Mouse (Mus musculus) forebrain, embryonic 16.5 days (tissue): ENCODE measurements around the gene Gp1bb. TPM values are rescaled to one million over a fixed set of nuclear protein-coding genes. Genes with fewer than 3 reads are reported as not detected.

Experiments used
- ATAC-seq: fragments of 200-750 bp; cut with Nextera tagmentation; 2 replicates; pipeline ENCODE4 v1.8.0; 2017; ENCODE audit warnings: mild to moderate bottlenecking, moderate library complexity
- H3K27ac ChIP-seq: fragments of 300-500 bp; sonication (generic); 2 replicates; pipeline ENCODE4 v1.5.1; 2014; ENCODE audit warnings: low read length, control low read depth
- H3K27me3 ChIP-seq: fragments of 300-500 bp; sonication (generic); replicated peaks from 2 replicates; pipeline ENCODE4 v1.6.1; 2014; ENCODE audit warnings: low read length; ENCODE audit not compliant: control insufficient read depth, insufficient read depth
- H3K36me3 ChIP-seq: fragments of 300-500 bp; sonication (generic); 2 replicates; pipeline ENCODE4 v1.6.1; 2014; ENCODE audit not compliant: control insufficient read depth, insufficient read depth
- H3K4me1 ChIP-seq: fragments of 300-500 bp; sonication (generic); replicated peaks from 2 replicates; pipeline ENCODE4 v1.6.1; 2014; ENCODE audit warnings: low read length; ENCODE audit not compliant: control insufficient read depth, insufficient read depth
- H3K4me2 ChIP-seq: fragments of 300-500 bp; sonication (generic); 2 replicates; pipeline ENCODE4 v1.6.1; 2014; ENCODE audit warnings: mild to moderate bottlenecking, low read length, control low read depth
- H3K4me3 ChIP-seq: fragments of 300-500 bp; sonication (generic); replicated peaks from 2 replicates; pipeline ENCODE4 v1.5.1; 2014; ENCODE audit warnings: mild to moderate bottlenecking, low read length, control low read depth
- H3K9ac ChIP-seq: fragments of 300-500 bp; sonication (generic); replicated peaks from 2 replicates; pipeline ENCODE4 v1.6.1; 2014; ENCODE audit warnings: low read depth, low read length, control low read depth
- H3K9me3 ChIP-seq: fragments of 300-500 bp; sonication (generic); 2 replicates; pipeline ENCODE4 v1.6.1; 2016; ENCODE audit warnings: low read length; ENCODE audit not compliant: control insufficient read depth
- WGBS: fragments of 180-500 bp; shearing (Covaris S2); extraction: QIAGEN DNeasy Blood & Tissue Kit; methylation state at CpG from one replicate; pipeline ENCODE4 v1.1.7; 2014; 5-methylcytosine and 5-hydroxymethylcytosine counted together
- polyA plus RNA-seq: library from polyadenylated mRNA; unstranded; fragments of >200 nt; fragmentation: Nextera tagmentation; extraction: Ambion mirVana; gene quantifications from 2 replicates; pipeline ENCODE4 v1.2.1, GENCODE M21; 2015

Gene Gp1bb
- polyA plus RNA-seq, 1 experiment from 2014 or later, result 8.0 TPM

GRCm38 (mm10) chr16:18642897-18643296 lies 20.7 kb upstream of the Gp1bb start:
- Histone ChIP-seq H3K4me3 (no peak overlapping the region), H3K9ac (no peak overlapping the region), H3K27ac (no peak overlapping the region), H3K4me1 (no peaks in the 10 kb centered on the region), H3K36me3 (no peaks in the 10 kb centered on the region), H3K4me2 (no peak overlapping the region), H3K9me3 (no peaks in the 10 kb centered on the region), H3K27me3 (no peaks in the 10 kb centered on the region)
- ATAC-seq, result no peak
- WGBS, result 77% methylated on average over 4 of the region's 4 CpGs

DNA sequence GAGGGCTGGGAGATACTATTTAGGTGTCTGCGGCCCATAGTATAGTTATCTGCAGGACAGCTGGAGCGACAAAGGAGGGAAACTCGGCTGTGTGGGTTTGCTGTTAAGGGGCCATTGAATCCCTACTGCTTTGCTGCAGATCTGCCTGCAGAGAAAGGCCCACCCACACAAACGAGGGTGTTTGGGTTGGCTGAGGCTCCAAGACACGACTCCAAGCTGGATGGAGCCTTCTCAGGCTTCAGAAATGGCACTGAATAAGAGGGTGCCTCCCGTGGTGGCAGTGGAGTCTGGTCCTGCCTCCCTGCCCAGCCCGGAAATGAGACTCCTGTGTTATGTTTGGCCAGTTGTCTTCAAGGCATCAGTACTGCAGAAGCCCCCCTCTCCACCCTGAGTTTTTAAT lies 20.1 kb upstream of the Gp1bb start:
- H3K27me3 ChIP-seq, result no peaks in the 10 kb centered on the region
- no peaks in the 10 kb centered on the region for H3K36me3 ChIP-seq
- no peaks in the 10 kb centered on the region for H3K9me3 ChIP-seq
- no peak overlapping the region for H3K4me3 ChIP-seq
- H3K9ac ChIP-seq, result no peak overlapping the region
- no peak overlapping the region for H3K4me2 ChIP-seq
- H3K4me1 ChIP-seq, result no peaks in the 10 kb centered on the region
- ATAC-seq, result no peak
- WGBS, result 56% methylated on average over 7 of the region's 7 CpGs
- no peak overlapping the region for H3K27ac ChIP-seq

- Histone ChIP-seq H3K4me2 (no peak overlapping the region), H3K9me3 (no peaks in the 10 kb centered on the region), H3K27me3 (no peaks in the 10 kb centered on the region), H3K36me3 (no peaks in the 10 kb centered on the region), H3K4me3 (no peak overlapping the region), H3K27ac (no peak overlapping the region), H3K9ac (no peak overlapping the region), H3K4me1 (no peaks in the 10 kb centered on the region)
- ATAC-seq, result no peak
- 85% methylated on average over 1 of the region's 1 CpGs for WGBS
Observed at GRCm38 (mm10) chr16:18639382-18639929, 17.3 kb upstream of the Gp1bb start.

GRCm38 (mm10) chr16:18638396-18638795 lies 16.2 kb upstream of the Gp1bb start:
- H3K27ac ChIP-seq, result no peak overlapping the region
- H3K36me3 ChIP-seq, result no peaks in the 10 kb centered on the region
- ATAC-seq, result no peak
- no peak overlapping the region for H3K4me3 ChIP-seq
- H3K4me1 ChIP-seq, result no peaks in the 10 kb centered on the region
- 56% methylated on average over 2 of the region's 2 CpGs for WGBS
- no peaks in the 10 kb centered on the region for H3K27me3 ChIP-seq
- no peaks in the 10 kb centered on the region for H3K9me3 ChIP-seq
- no peak overlapping the region for H3K9ac ChIP-seq
- no peak overlapping the region for H3K4me2 ChIP-seq

- no peaks in the 10 kb centered on the region for H3K9me3 ChIP-seq
- no peak overlapping the region for H3K4me2 ChIP-seq
- 56% methylated on average over 3 of the region's 3 CpGs for WGBS
- H3K27me3 ChIP-seq, result no peaks in the 10 kb centered on the region
- no peaks in the 10 kb centered on the region for H3K36me3 ChIP-seq
- H3K27ac ChIP-seq, result no peak overlapping the region
- H3K4me1 ChIP-seq, result no peaks in the 10 kb centered on the region
- ATAC-seq, result no peak
- no peak overlapping the region for H3K4me3 ChIP-seq
- no peak overlapping the region for H3K9ac ChIP-seq
Observed at GRCm38 (mm10) chr16:18636804-18637203, 14.6 kb upstream of the Gp1bb start.

DNA sequence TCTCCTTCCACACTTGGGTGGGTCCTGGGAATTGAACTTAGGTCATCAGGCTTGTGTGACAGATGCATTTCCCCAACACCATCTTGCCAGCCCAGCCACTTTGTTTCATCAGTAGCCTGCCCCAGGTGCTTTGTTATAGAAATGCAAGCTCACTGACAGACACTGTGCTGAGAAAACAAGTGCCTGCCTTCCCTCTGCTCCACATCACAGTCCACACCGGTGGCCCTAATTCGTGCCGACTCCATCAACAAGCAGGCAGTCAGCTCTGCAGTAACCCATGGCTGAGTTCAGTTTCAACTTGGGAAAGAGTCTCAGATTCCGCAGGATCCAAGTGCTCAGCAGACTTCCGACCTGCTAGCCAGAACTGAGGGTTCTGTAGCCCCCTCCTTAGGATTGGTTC lies 14.2 kb upstream of the Gp1bb start:
- 83% methylated on average over 5 of the region's 5 CpGs for WGBS
- H3K4me1 ChIP-seq, result no peaks in the 10 kb centered on the region
- no peaks in the 10 kb centered on the region for H3K27me3 ChIP-seq
- H3K27ac ChIP-seq, result no peak overlapping the region
- no peaks in the 10 kb centered on the region for H3K9me3 ChIP-seq
- ATAC-seq, result no peak
- no peak overlapping the region for H3K4me3 ChIP-seq
- no peaks in the 10 kb centered on the region for H3K36me3 ChIP-seq
- no peak overlapping the region for H3K9ac ChIP-seq
- H3K4me2 ChIP-seq, result no peak overlapping the region

DNA sequence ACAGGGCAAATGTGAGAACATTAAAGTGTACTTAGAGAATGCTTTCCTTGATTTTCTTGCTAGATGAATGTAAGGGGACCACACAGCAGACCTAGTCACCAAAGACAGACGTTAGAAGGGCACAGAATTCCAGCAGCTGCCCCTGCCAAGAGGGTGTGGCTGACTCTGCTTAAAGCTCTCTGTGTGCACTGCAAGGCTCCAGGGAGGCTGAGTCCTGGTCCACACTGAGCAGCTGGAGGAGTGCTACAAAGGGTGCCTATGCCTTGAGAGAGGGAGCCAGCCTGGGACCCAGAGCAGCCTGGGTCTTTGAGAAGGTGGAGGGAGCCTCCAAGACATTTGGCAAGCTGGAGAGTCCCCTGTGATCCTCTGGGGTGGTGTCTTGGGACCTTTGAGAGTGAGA lies 11.1 kb upstream of the Gp1bb start:
- no peak overlapping the region for H3K27ac ChIP-seq
- no peak for ATAC-seq
- H3K27me3 ChIP-seq, result no peaks in the 10 kb centered on the region
- no peak overlapping the region for H3K4me3 ChIP-seq
- no peaks in the 10 kb centered on the region for H3K9me3 ChIP-seq
- no peaks in the 10 kb centered on the region for H3K36me3 ChIP-seq
- WGBS, result 12% methylated on average over 1 of the region's 1 CpGs
- H3K4me2 ChIP-seq, result no peak overlapping the region
- peaks cover 11% of the 10 kb centered on the region for H3K4me1 ChIP-seq
- H3K9ac ChIP-seq, result no peak overlapping the region

DNA sequence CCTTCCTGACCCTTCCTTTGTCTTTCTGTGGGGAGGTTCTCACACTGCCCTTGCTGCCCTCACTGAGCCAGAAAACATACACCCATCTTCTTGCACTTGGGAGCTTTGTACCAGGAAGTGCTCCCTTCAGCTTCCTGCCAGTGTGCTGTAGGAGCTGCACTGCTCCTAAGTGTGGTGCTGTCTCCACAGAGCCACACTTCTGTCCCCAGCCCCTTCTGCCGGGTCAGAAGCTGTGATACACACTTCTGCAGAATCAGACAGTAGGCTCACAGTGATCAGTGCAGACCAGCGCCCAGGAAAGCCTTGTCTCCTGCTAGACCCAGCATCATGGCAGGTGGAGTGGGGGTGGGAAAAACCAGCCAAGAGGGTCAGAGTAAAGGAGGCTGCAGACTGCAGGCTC lies 10.6 kb upstream of the Gp1bb start:
- no peak overlapping the region for H3K9ac ChIP-seq
- H3K9me3 ChIP-seq, result no peaks in the 10 kb centered on the region
- ATAC-seq, result no peak
- no peak overlapping the region for H3K27ac ChIP-seq
- H3K4me3 ChIP-seq, result no peak overlapping the region
- no peaks in the 10 kb centered on the region for H3K27me3 ChIP-seq
- no peak overlapping the region for H3K4me2 ChIP-seq
- H3K4me1 ChIP-seq, result peaks cover 16% of the 10 kb centered on the region
- H3K36me3 ChIP-seq, result no peaks in the 10 kb centered on the region
- 62% methylated on average over 2 of the region's 2 CpGs for WGBS

GRCm38 (mm10) chr16:18632059-18632458 lies 9.9 kb upstream of the Gp1bb start:
- no peak overlapping the region for H3K27ac ChIP-seq
- WGBS, result 54% methylated on average over 3 of the region's 3 CpGs
- H3K9me3 ChIP-seq, result no peaks in the 10 kb centered on the region
- no peak overlapping the region for H3K4me2 ChIP-seq
- no peaks in the 10 kb centered on the region for H3K27me3 ChIP-seq
- H3K36me3 ChIP-seq, result no peaks in the 10 kb centered on the region
- H3K4me1 ChIP-seq, result peaks cover 24% of the 10 kb centered on the region
- H3K4me3 ChIP-seq, result no peak overlapping the region
- ATAC-seq, result no peak
- no peak overlapping the region for H3K9ac ChIP-seq

DNA sequence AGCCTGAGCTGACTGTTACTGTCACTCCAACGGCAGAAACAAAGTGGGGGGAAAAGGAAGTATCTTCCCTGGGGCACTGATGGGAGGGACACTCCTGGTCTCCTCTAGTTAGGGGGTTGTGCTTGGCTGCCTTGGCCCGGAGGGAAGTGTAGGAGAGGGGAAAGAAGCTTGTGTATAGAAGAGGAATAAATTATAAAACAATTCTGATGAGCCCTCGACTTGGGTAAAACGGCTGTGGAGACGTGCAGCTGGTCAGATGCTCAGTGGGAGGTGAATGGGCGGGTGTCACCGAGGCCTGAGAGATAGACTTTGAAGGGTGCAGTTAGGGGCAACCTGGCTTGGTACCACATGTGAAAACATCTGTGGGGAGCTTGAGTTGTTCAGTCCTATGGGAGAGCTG lies 8.9 kb upstream of the Gp1bb start:
- no peak overlapping the region for H3K4me2 ChIP-seq
- peaks cover 31% of the 10 kb centered on the region for H3K4me1 ChIP-seq
- no peaks in the 10 kb centered on the region for H3K9me3 ChIP-seq
- H3K27ac ChIP-seq, result no peak overlapping the region
- H3K4me3 ChIP-seq, result no peak overlapping the region
- ATAC-seq, result no peak
- WGBS, result 71% methylated on average over 7 of the region's 7 CpGs
- no peaks in the 10 kb centered on the region for H3K36me3 ChIP-seq
- H3K9ac ChIP-seq, result no peak overlapping the region
- no peaks in the 10 kb centered on the region for H3K27me3 ChIP-seq
